Mouse (Mus musculus): ENCODE results near the gene Rhbdd1. TPM values are rescaled to one million over a fixed set of nuclear protein-coding genes. Genes with fewer than 3 reads are reported as not detected.

Rhbdd1 gene
- polyA plus RNA-seq, 1 experiment = 8.2 TPM

- Histone ChIP-seq H3K4me3 (ENCODE audit: insufficient read depth, low read depth, low read length) (no peak overlapping the region), H3K4me1 (ENCODE audit: control insufficient read depth, insufficient read depth, insufficient read length, low read length) (no peaks in the 10 kb centered on the region), H3K27ac (replicated peaks; ENCODE audit: low read depth, low read length) (no peak overlapping the region)
Observed at GRCm38 (mm10) chr1:82459926-82460325, 143.7 kb downstream of the Rhbdd1 start.

GRCm38 (mm10) chr1:82461041-82461440 lies 144.8 kb downstream of the Rhbdd1 start:
- no peak overlapping the region for H3K4me3 ChIP-seq (ENCODE audit: insufficient read depth, low read depth, low read length)
- no peak overlapping the region for H3K27ac ChIP-seq (replicated peaks; ENCODE audit: low read depth, low read length)
- H3K4me1 ChIP-seq (ENCODE audit: control insufficient read depth, insufficient read depth, insufficient read length, low read length) = no peaks in the 10 kb centered on the region

- no peak overlapping the region for H3K27ac ChIP-seq (replicated peaks; ENCODE audit: low read depth, low read length)
- no peak overlapping the region for H3K4me3 ChIP-seq (ENCODE audit: insufficient read depth, low read depth, low read length)
- H3K4me1 ChIP-seq (ENCODE audit: control insufficient read depth, insufficient read depth, insufficient read length, low read length) = no peaks in the 10 kb centered on the region
Observed at GRCm38 (mm10) chr1:82465321-82465853, 149.1 kb downstream of the Rhbdd1 start.

- Histone ChIP-seq H3K4me1 (ENCODE audit: control insufficient read depth, insufficient read depth, insufficient read length, low read length) (no peaks in the 10 kb centered on the region), H3K4me3 (ENCODE audit: insufficient read depth, low read depth, low read length) (no peak overlapping the region), H3K27ac (replicated peaks; ENCODE audit: low read depth, low read length) (no peak overlapping the region)
Observed at GRCm38 (mm10) chr1:82468872-82469271, 152.6 kb downstream of the Rhbdd1 start.

GRCm38 (mm10) chr1:82470516-82471225 lies 154.4 kb downstream of the Rhbdd1 start:
- Histone ChIP-seq H3K4me3 (ENCODE audit: insufficient read depth, low read depth, low read length) (no peak overlapping the region), H3K4me1 (ENCODE audit: control insufficient read depth, insufficient read depth, insufficient read length, low read length) (no peaks in the 10 kb centered on the region), H3K27ac (replicated peaks; ENCODE audit: low read depth, low read length) (no peak overlapping the region)

- Histone ChIP-seq H3K27ac (replicated peaks; ENCODE audit: low read depth, low read length) (no peak overlapping the region), H3K4me1 (ENCODE audit: control insufficient read depth, insufficient read depth, insufficient read length, low read length) (peaks cover 2% of the 10 kb centered on the region; the same call in 1 of the 2 replicates), H3K4me3 (ENCODE audit: insufficient read depth, low read depth, low read length) (no peak overlapping the region)
Observed at GRCm38 (mm10) chr1:82473467-82473866, 157.2 kb downstream of the Rhbdd1 start.

- H3K27ac ChIP-seq (replicated peaks; ENCODE audit: low read depth, low read length) = no peak overlapping the region
- H3K4me3 ChIP-seq (ENCODE audit: insufficient read depth, low read depth, low read length) = no peak overlapping the region
- peaks cover 2% of the 10 kb centered on the region; the same call in 1 of the 2 replicates for H3K4me1 ChIP-seq (ENCODE audit: control insufficient read depth, insufficient read depth, insufficient read length, low read length)
Observed at GRCm38 (mm10) chr1:82474461-82474961, 158.3 kb downstream of the Rhbdd1 start.

- no peak overlapping the region for H3K27ac ChIP-seq (replicated peaks; ENCODE audit: low read depth, low read length)
- no peak overlapping the region for H3K4me3 ChIP-seq (ENCODE audit: insufficient read depth, low read depth, low read length)
- H3K4me1 ChIP-seq (ENCODE audit: control insufficient read depth, insufficient read depth, insufficient read length, low read length) = peaks cover 2% of the 10 kb centered on the region; the same call in 1 of the 2 replicates
Observed at GRCm38 (mm10) chr1:82475254-82475653, 159.0 kb downstream of the Rhbdd1 start.

- Histone ChIP-seq H3K4me1 (ENCODE audit: control insufficient read depth, insufficient read depth, insufficient read length, low read length) (peaks cover 2% of the 10 kb centered on the region; the same call in 1 of the 2 replicates), H3K4me3 (ENCODE audit: insufficient read depth, low read depth, low read length) (no peak overlapping the region), H3K27ac (replicated peaks; ENCODE audit: low read depth, low read length) (no peak overlapping the region)
Observed at GRCm38 (mm10) chr1:82475821-82476220, 159.6 kb downstream of the Rhbdd1 start.

- Histone ChIP-seq H3K4me1 (ENCODE audit: control insufficient read depth, insufficient read depth, insufficient read length, low read length) (peaks cover 2% of the 10 kb centered on the region; the same call in 1 of the 2 replicates), H3K4me3 (ENCODE audit: insufficient read depth, low read depth, low read length) (no peak overlapping the region), H3K27ac (replicated peaks; ENCODE audit: low read depth, low read length) (no peak overlapping the region)
Observed at GRCm38 (mm10) chr1:82476256-82476655, 160.0 kb downstream of the Rhbdd1 start.

- Histone ChIP-seq H3K4me3 (ENCODE audit: insufficient read depth, low read depth, low read length) (no peak overlapping the region), H3K27ac (replicated peaks; ENCODE audit: low read depth, low read length) (no peak overlapping the region), H3K4me1 (ENCODE audit: control insufficient read depth, insufficient read depth, insufficient read length, low read length) (peaks cover 2% of the 10 kb centered on the region; the same call in 1 of the 2 replicates)
Observed at GRCm38 (mm10) chr1:82476746-82477145, 160.5 kb downstream of the Rhbdd1 start.

- Histone ChIP-seq H3K4me1 (ENCODE audit: control insufficient read depth, insufficient read depth, insufficient read length, low read length) (peaks cover 2% of the 10 kb centered on the region; the same call in 1 of the 2 replicates), H3K4me3 (ENCODE audit: insufficient read depth, low read depth, low read length) (no peak overlapping the region), H3K27ac (replicated peaks; ENCODE audit: low read depth, low read length) (no peak overlapping the region)
Observed at GRCm38 (mm10) chr1:82479696-82480487, 163.6 kb downstream of the Rhbdd1 start.

GRCm38 (mm10) chr1:82482371-82482770 lies 166.1 kb downstream of the Rhbdd1 start:
- Histone ChIP-seq H3K27ac (replicated peaks; ENCODE audit: low read depth, low read length) (no peak overlapping the region), H3K4me3 (ENCODE audit: insufficient read depth, low read depth, low read length) (no peak overlapping the region), H3K4me1 (ENCODE audit: control insufficient read depth, insufficient read depth, insufficient read length, low read length) (no peaks in the 10 kb centered on the region)

- H3K27ac ChIP-seq (replicated peaks; ENCODE audit: low read depth, low read length) = no peak overlapping the region
- no peak overlapping the region for H3K4me3 ChIP-seq (ENCODE audit: insufficient read depth, low read depth, low read length)
- no peaks in the 10 kb centered on the region for H3K4me1 ChIP-seq (ENCODE audit: control insufficient read depth, insufficient read depth, insufficient read length, low read length)
Observed at GRCm38 (mm10) chr1:82486371-82486770, 170.1 kb downstream of the Rhbdd1 start.

- no peaks in the 10 kb centered on the region for H3K4me1 ChIP-seq (ENCODE audit: control insufficient read depth, insufficient read depth, insufficient read length, low read length)
- no peak overlapping the region for H3K4me3 ChIP-seq (ENCODE audit: insufficient read depth, low read depth, low read length)
- no peak overlapping the region for H3K27ac ChIP-seq (replicated peaks; ENCODE audit: low read depth, low read length)
Observed at GRCm38 (mm10) chr1:82491954-82492353, 175.7 kb downstream of the Rhbdd1 start.
